Mouse (Mus musculus): Measurements from ENCODE around the gene Btnl2. TPM values are rescaled to one million over a fixed set of nuclear protein-coding genes. Genes with fewer than 3 reads are reported as not detected.

The Btnl2 gene
- total RNA-seq, 2 experiments from 2014 or later: 0.09 to 0.33 TPM

- no peak for ATAC-seq (ENCODE audit: poor library complexity, severe bottlenecking)
These were observed 8.6 kb upstream of the Btnl2 start for GRCm38 (mm10) chr17:34346041-34346440.

GRCm38 (mm10) chr17:34347606-34348308, 6.9 kb upstream of the Btnl2 start:
- ATAC-seq (ENCODE audit: poor library complexity, severe bottlenecking): peak; percentile 84

- ATAC-seq (ENCODE audit: poor library complexity, severe bottlenecking): peak; percentile 75
These were observed 5.2 kb upstream of the Btnl2 start for GRCm38 (mm10) chr17:34349429-34349828.

GRCm38 (mm10) chr17:34354940-34355339, 318 bp downstream of the Btnl2 start:
- ATAC-seq (ENCODE audit: poor library complexity, severe bottlenecking): peak; percentile 98

- ATAC-seq (ENCODE audit: poor library complexity, severe bottlenecking): no peak
These were observed 8.4 kb downstream of the Btnl2 start for GRCm38 (mm10) chr17:34362954-34363546.

GRCm38 (mm10) chr17:34363676-34364310, 9.2 kb downstream of the Btnl2 start:
- ATAC-seq (ENCODE audit: poor library complexity, severe bottlenecking): no peak

- no peak for ATAC-seq (ENCODE audit: poor library complexity, severe bottlenecking)
These were observed 10.4 kb downstream of the Btnl2 start for GRCm38 (mm10) chr17:34365031-34365430.

GRCm38 (mm10) chr17:34370563-34370962, 15.9 kb downstream of the Btnl2 start:
- no peak for ATAC-seq (ENCODE audit: poor library complexity, severe bottlenecking)

GRCm38 (mm10) chr17:34373055-34373709, 18.6 kb downstream of the Btnl2 start:
- ATAC-seq (ENCODE audit: poor library complexity, severe bottlenecking): no peak

GRCm38 (mm10) chr17:34376847-34377246, 22.2 kb downstream of the Btnl2 start, which contains the start of gene Btnl1:
Gene Btnl1 (plus strand): TSS chr17:34377132.
- ATAC-seq (ENCODE audit: poor library complexity, severe bottlenecking): no peak

- no peak for ATAC-seq (ENCODE audit: poor library complexity, severe bottlenecking)
These were observed 23.0 kb downstream of the Btnl2 start for GRCm38 (mm10) chr17:34377450-34378209.

GRCm38 (mm10) chr17:34378716-34379115, 24.1 kb downstream of the Btnl2 start:
- ATAC-seq (ENCODE audit: poor library complexity, severe bottlenecking): no peak

GRCm38 (mm10) chr17:34379451-34379850, 24.8 kb downstream of the Btnl2 start:
- ATAC-seq (ENCODE audit: poor library complexity, severe bottlenecking): no peak

- no peak for ATAC-seq (ENCODE audit: poor library complexity, severe bottlenecking)
These were observed 27.3 kb downstream of the Btnl2 start for GRCm38 (mm10) chr17:34381876-34382275.

GRCm38 (mm10) chr17:34383212-34383611, 28.6 kb downstream of the Btnl2 start:
- peak; percentile 73 for ATAC-seq (ENCODE audit: poor library complexity, severe bottlenecking)

- ATAC-seq (ENCODE audit: poor library complexity, severe bottlenecking): no peak
These were observed 30.1 kb downstream of the Btnl2 start for GRCm38 (mm10) chr17:34384699-34385098.

- ATAC-seq (ENCODE audit: poor library complexity, severe bottlenecking): no peak
These were observed 32.0 kb downstream of the Btnl2 start for GRCm38 (mm10) chr17:34386656-34387055.

- ATAC-seq (ENCODE audit: poor library complexity, severe bottlenecking): peak; percentile 67
These were observed 33.9 kb downstream of the Btnl2 start for GRCm38 (mm10) chr17:34388513-34388912.

GRCm38 (mm10) chr17:34391507-34391906, 36.9 kb downstream of the Btnl2 start:
- peak; percentile 59 for ATAC-seq (ENCODE audit: poor library complexity, severe bottlenecking)

- ATAC-seq (ENCODE audit: poor library complexity, severe bottlenecking): peak; percentile 88
These were observed 37.7 kb downstream of the Btnl2 start for GRCm38 (mm10) chr17:34392321-34392720.

GRCm38 (mm10) chr17:34397357-34397756, 42.7 kb downstream of the Btnl2 start:
- ATAC-seq (ENCODE audit: poor library complexity, severe bottlenecking): no peak

Data from megakaryocyte, adult 5-6 weeks (primary cell).